10 mouse cellular contexts compared by ENCODE assay signal in the genomic region with DNA sequence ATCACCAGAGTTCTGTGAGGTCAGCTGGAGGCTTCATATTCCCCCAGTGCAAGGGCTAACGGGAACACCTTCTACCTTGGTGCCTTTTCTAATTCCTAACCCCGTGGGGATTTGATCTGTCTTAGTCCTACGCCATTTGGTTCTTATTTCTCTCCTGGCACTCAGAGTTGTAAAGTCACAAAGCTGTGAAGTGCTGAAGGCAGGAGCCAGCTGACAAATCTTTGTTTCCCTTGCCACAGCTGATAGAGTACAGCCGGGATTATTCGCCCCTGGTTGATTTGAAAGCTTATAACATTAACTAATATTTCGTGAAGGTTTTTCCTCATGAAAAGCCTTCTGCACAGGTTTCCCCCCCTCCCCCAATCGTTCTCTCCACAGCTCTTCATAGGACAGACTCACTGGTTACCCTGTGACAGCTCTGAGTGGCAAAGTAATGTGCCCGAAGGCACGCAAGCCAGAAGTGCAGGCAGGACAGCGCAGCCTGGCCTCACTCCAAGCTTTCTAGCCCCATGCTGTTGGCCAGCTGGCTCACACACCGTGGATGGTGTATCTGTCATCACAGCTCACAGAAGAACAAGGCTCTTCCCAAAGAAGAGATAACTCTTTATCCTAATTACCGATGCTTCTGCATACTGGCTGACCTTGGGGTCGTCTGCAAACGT.
DNase-seq lines count a peak whose midpoint lies in the region; ATAC-seq and TF ChIP-seq lines count a peak whose summit lies in the region.
"Had no signal": no experiment of that assay in that cellular context is flagged by ENCODE, and none has a peak within 500 bp of the region (broad histone marks: within the 10 kb centered on the region; RNA-seq: fewer than 3 reads in every experiment).

No protein-coding gene starts in this region.

- H3K36me3 ChIP-seq in lung, embryonic 14.5 days (ENCODE audit: insufficient read depth) = no peaks in the 10 kb centered on the region
- H3K36me3 ChIP-seq: midbrain, embryonic 12.5 days had no signal

- DNase-seq in layer of hippocampus, postnatal 10 days (ENCODE audit: low spot score in 2 of 2) = peak; percentile 30 to 52
- no peak for DNase-seq in layer of hippocampus, adult 18-20 months (ENCODE audit: low spot score in 2 of 2)
- DNase-seq in cerebellum, adult 18-20 months = peak; percentile 52 to 69
- peak; percentile 39 for DNase-seq in heart, adult 8-10 months (ENCODE audit: low spot score)
- DNase-seq in lung, embryonic 14.5 days = peak; percentile 89
- no peak for DNase-seq in testis, postnatal 14 days (ENCODE audit: low spot score)
- DNase-seq in frontal cortex, postnatal 14 days (ENCODE audit: low spot score in 2 of 2) = no peak

- H3K27me3 ChIP-seq in lung, embryonic 14.5 days (ENCODE audit: insufficient read depth, low read length) = no peaks in the 10 kb centered on the region
- H3K27me3 ChIP-seq: midbrain, embryonic 12.5 days had no signal

- H3K4me2 ChIP-seq in lung, embryonic 14.5 days = peak overlapping the region; percentile 20; the same call in 1 of the 2 replicates
- H3K4me2 ChIP-seq: midbrain, embryonic 12.5 days had no signal

- no peaks in the 10 kb centered on the region for H3K9me3 ChIP-seq in lung, embryonic 14.5 days (ENCODE audit: low read depth, low read length)
- H3K9me3 ChIP-seq: midbrain, embryonic 12.5 days had no signal

- peak; percentile 91 for ATAC-seq in lung, embryonic 14.5 days (ENCODE audit: insufficient read depth)
- no peak for ATAC-seq in frontal cortex, adult (ENCODE audit: low TSS enrichment)

- no peak overlapping the region for H3K4me3 ChIP-seq in lung, embryonic 14.5 days (ENCODE audit: low read depth, low read length)
- H3K4me3 ChIP-seq: erythroblast, embryonic 14.5 days; midbrain, embryonic 12.5 days had no signal

- no peak for TF ChIP-seq CTCF in lung, embryonic 14.5 days (IDR thresholded peaks at IDR 0.05; ENCODE audit: low read depth)

- WGBS in lung, embryonic 14.5 days = 23% methylated on average over 14 of the region's 14 CpGs

- peaks cover 6% of the 10 kb centered on the region; the same call in 1 of the 2 replicates for H3K4me1 ChIP-seq in lung, embryonic 14.5 days (ENCODE audit: insufficient read depth)
- H3K4me1 ChIP-seq: midbrain, embryonic 12.5 days had no signal

- H3K27ac ChIP-seq in lung, embryonic 14.5 days (ENCODE audit: low read depth) = no peak overlapping the region
- H3K27ac ChIP-seq: midbrain, embryonic 12.5 days had no signal

- no peak overlapping the region for H3K9ac ChIP-seq in lung, embryonic 14.5 days
- H3K9ac ChIP-seq: midbrain, embryonic 12.5 days had no signal

Comparison
In these comparisons a context has a peak if more than half of its experiments do, and no peak if none do; other contexts are left out.
1. DNase-seq: peak in layer of hippocampus, postnatal 10 days (2 of 2), cerebellum, adult 18-20 months (2 of 2), heart, adult 8-10 months (single experiment) and lung, embryonic 14.5 days (single experiment); none in layer of hippocampus, adult 18-20 months (0 of 2), testis, postnatal 14 days (single experiment) and frontal cortex, postnatal 14 days (0 of 2).